Mouse (Mus musculus) spleen, adult 12 weeks (tissue): Measurements from ENCODE around the gene Hectd3.
A peak's percentile ranks its signal among the peaks of the same experiment; 100 is the strongest.

Source experiments
- DNase-seq: peaks from one replicate; pipeline ENCODE4 v3.0.0; 2022; ENCODE audit warnings: low spot score

The Hectd3 gene

GRCm38 (mm10) chr4:116995131-116995797, at the start of gene Hectd3:
Hectd3 (plus strand) TSS chr4:116995317.
- DNase-seq = peak; percentile 59

GRCm38 (mm10) chr4:116951642-116952041, 43.5 kb upstream of the Hectd3 start:
- no peak for DNase-seq

- no peak for DNase-seq
Measured at GRCm38 (mm10) chr4:116954951-116955350, 40.2 kb upstream of the Hectd3 start.

GRCm38 (mm10) chr4:116976503-116976902, 18.6 kb upstream of the Hectd3 start:
- DNase-seq = no peak

GRCm38 (mm10) chr4:116985681-116986080, 9.4 kb upstream of the Hectd3 start:
- DNase-seq = no peak

GRCm38 (mm10) chr4:116986400-116987121, 8.6 kb upstream of the Hectd3 start:
- peak; percentile 40 for DNase-seq

- DNase-seq = no peak
Measured at GRCm38 (mm10) chr4:116987122-116987456, 8.0 kb upstream of the Hectd3 start.

- DNase-seq = no peak
Measured at GRCm38 (mm10) chr4:116989731-116990130, 5.4 kb upstream of the Hectd3 start.

GRCm38 (mm10) chr4:116991366-116991765, 3.8 kb upstream of the Hectd3 start:
- peak; percentile 71 for DNase-seq

GRCm38 (mm10) chr4:116993672-116994621, 1.2 kb upstream of the Hectd3 start, which contains the start of gene Urod:
Urod (minus strand) TSS chr4:116994413.
- peak; percentile 95 for DNase-seq

- peak; percentile 48 for DNase-seq
Measured at GRCm38 (mm10) chr4:116995798-116996135, 650 bp downstream of the Hectd3 start.

- DNase-seq = no peak
Measured at GRCm38 (mm10) chr4:116999513-117000154, 4.5 kb downstream of the Hectd3 start.

- DNase-seq = no peak
Measured at GRCm38 (mm10) chr4:117001957-117002356, 6.8 kb downstream of the Hectd3 start.

- DNase-seq = no peak
Measured at GRCm38 (mm10) chr4:117002543-117003521, 7.7 kb downstream of the Hectd3 start.

- no peak for DNase-seq
Measured at GRCm38 (mm10) chr4:117004649-117005048, 9.5 kb downstream of the Hectd3 start.

- no peak for DNase-seq
Measured at GRCm38 (mm10) chr4:117005611-117006400, 10.7 kb downstream of the Hectd3 start.

GRCm38 (mm10) chr4:117007058-117007457, 11.9 kb downstream of the Hectd3 start:
- no peak for DNase-seq

GRCm38 (mm10) chr4:117010231-117010630, 15.1 kb downstream of the Hectd3 start:
- DNase-seq = no peak

GRCm38 (mm10) chr4:117013596-117013995, 18.5 kb downstream of the Hectd3 start:
- DNase-seq = no peak

GRCm38 (mm10) chr4:117014901-117015415, 19.8 kb downstream of the Hectd3 start:
- DNase-seq = no peak
